Mouse (Mus musculus) MEL (cell line): Measurements from ENCODE around the gene Frmd6. TPM values are rescaled to one million over a fixed set of nuclear protein-coding genes. Genes with fewer than 3 reads are reported as not detected.

Experiments
- DNase-seq: peaks from one replicate; pipeline ENCODE4 v3.0.0; 2011; ENCODE audit warnings: low read depth, low spot score
- H3K27ac ChIP-seq: 2 replicates; pipeline ENCODE4 v1.5.1; 2012; ENCODE audit warnings: low read depth, mild to moderate bottlenecking, control low read depth, low read length, moderate library complexity; ENCODE audit not compliant: control insufficient read depth
- H3K27me3 ChIP-seq, 2 experiments: fragments of 150-350 bp in 1 of 2; sonication (generic) in 1 of 2; 2 replicates each; pipeline ENCODE4 v1.6.1; 2012; ENCODE audit warnings: low read length in 2 of 2, mild to moderate bottlenecking in 2 of 2, improper control_type of control experiment in 1 of 2, moderate library complexity in 1 of 2; ENCODE audit not compliant: insufficient read depth in 2 of 2, control insufficient read depth in 1 of 2
- H3K36me3 ChIP-seq, 2 experiments: 2 replicates each; pipeline ENCODE4 v1.6.1; 2012 to 2014; ENCODE audit warnings: low read length in 2 of 2, improper control_type of control experiment in 1 of 2, inconsistent platforms in 1 of 2, mild to moderate bottlenecking in 1 of 2; ENCODE audit not compliant: insufficient read depth in 2 of 2, control insufficient read depth in 1 of 2
- H3K4me1 ChIP-seq, 2 experiments: fragments of 150-350 bp in 1 of 2; sonication (generic) in 1 of 2; 2 replicates each; pipeline ENCODE4 v1.6.1; 2012; ENCODE audit warnings: low read length in 2 of 2, improper control_type of control experiment in 1 of 2, mild to moderate bottlenecking in 1 of 2; ENCODE audit not compliant: insufficient read depth in 2 of 2, control insufficient read depth in 1 of 2
- H3K4me3 ChIP-seq, 2 experiments: fragments of 150-350 bp in 1 of 2; sonication (generic) in 1 of 2; 2 replicates each; pipeline ENCODE4 v1.5.1; 2012; ENCODE audit warnings: low read depth in 2 of 2, low read length in 2 of 2, mild to moderate bottlenecking in 2 of 2, moderate library complexity in 2 of 2, control low read depth in 1 of 2, improper control_type of control experiment in 1 of 2; ENCODE audit not compliant: control insufficient read depth in 1 of 2, insufficient read depth in 1 of 2
- H3K79me2 ChIP-seq: 2 replicates; pipeline ENCODE4 v1.6.1; 2012; ENCODE audit warnings: mild to moderate bottlenecking, low read length, moderate library complexity; ENCODE audit not compliant: control insufficient read depth, poor library complexity, insufficient read depth
- H3K9ac ChIP-seq: 2 replicates; pipeline ENCODE4 v1.6.1; 2012; ENCODE audit warnings: low read depth, mild to moderate bottlenecking, control low read depth, low read length, moderate library complexity; ENCODE audit not compliant: control insufficient read depth, poor library complexity, severe bottlenecking
- H3K9me3 ChIP-seq: fragments of 150-350 bp; sonication (generic); replicated peaks from 2 replicates; pipeline ENCODE4 v1.6.1; 2012; ENCODE audit warnings: mild to moderate bottlenecking, low read length, improper control_type of control experiment, moderate library complexity; ENCODE audit not compliant: insufficient read depth
- GATA1 ChIP-seq: IDR thresholded peaks from 2 replicates; pipeline ENCODE4 v1.6.1; 2011; ENCODE audit warnings: low read depth, low read length, improper control_type of control experiment
- HCFC1 ChIP-seq: IDR thresholded peaks from 2 replicates; pipeline ENCODE4 v1.6.1; 2012; ENCODE audit warnings: low read depth, mild to moderate bottlenecking, inconsistent platforms, low read length, improper control_type of control experiment, moderate library complexity
- JUND ChIP-seq: IDR thresholded peaks from 2 replicates; pipeline ENCODE4 v1.6.1; 2011; ENCODE audit warnings: low read depth, mild to moderate bottlenecking, improper control_type of control experiment, low read length
- KAT2A ChIP-seq: conservative IDR thresholded peaks from 2 replicates; pipeline ENCODE4 v1.6.1; 2012; ENCODE audit warnings: low read depth, low read length, improper control_type of control experiment, inconsistent platforms
- MAX ChIP-seq: IDR thresholded peaks from 2 replicates; pipeline ENCODE4 v1.6.1; 2011; ENCODE audit warnings: low read length, improper control_type of control experiment
- MXI1 ChIP-seq: IDR thresholded peaks from 2 replicates; pipeline ENCODE4 v1.6.1; 2011; ENCODE audit warnings: mild to moderate bottlenecking, low read depth, low read length, improper control_type of control experiment
- MYB ChIP-seq: IDR thresholded peaks from 2 replicates; pipeline ENCODE4 v1.6.1; 2011; ENCODE audit warnings: mild to moderate bottlenecking, low read depth, low read length, improper control_type of control experiment
- SIN3A ChIP-seq: IDR thresholded peaks from 2 replicates; pipeline ENCODE4 v1.6.1; 2012; ENCODE audit warnings: low read length, improper control_type of control experiment, inconsistent platforms
- SMC3 ChIP-seq: IDR thresholded peaks from 2 replicates; pipeline ENCODE4 v1.6.1; 2011; ENCODE audit warnings: low read depth, low read length, improper control_type of control experiment
- UBTF ChIP-seq: IDR thresholded peaks from 2 replicates; pipeline ENCODE4 v1.6.1; 2012; ENCODE audit warnings: low read depth, mild to moderate bottlenecking, inconsistent platforms, low read length, improper control_type of control experiment, moderate library complexity, borderline replicate concordance; ENCODE audit not compliant: insufficient read depth
- polyA plus RNA-seq, 2 experiments: library from polyadenylated mRNA; stranded (reverse) in 1 of 2; unstranded in 1 of 2; fragments of >175 nt in 1 of 2; fragments of >200 nt in 1 of 2; gene quantifications; 2 replicates each; pipeline versions ENCODE4 v1.2.1 to v1.2.4; 2012; ENCODE audit warnings: low replicate concordance in 2 of 2, low read depth in 1 of 2; ENCODE audit not compliant: insufficient read length in 2 of 2, insufficient read depth in 1 of 2, missing spikeins in 1 of 2
- total RNA-seq: library from RNA; depleted of rRNA; stranded (reverse); fragments of 300-350 nt; gene quantifications from 2 replicates; pipeline ENCODE4 v1.2.3, GENCODE M21; 2012

Gene Frmd6
- total and polyA plus RNA-seq, 3 experiments, result 3.7 to 5.0 TPM; not detected in 1

GRCm38 (mm10) chr12:70849024-70849423 lies 23.7 kb downstream of the Frmd6 start:
- H3K9me3 ChIP-seq, result no peaks in the 10 kb centered on the region
- no peak for TF ChIP-seq MYB

GRCm38 (mm10) chr12:70849517-70850291 lies 24.4 kb downstream of the Frmd6 start:
- H3K27ac ChIP-seq, result no peak overlapping the region
- no peak overlapping the region for H3K9ac ChIP-seq
- H3K79me2 ChIP-seq, result no peaks in the 10 kb centered on the region
- H3K4me1 ChIP-seq, result no peaks in the 10 kb centered on the region
- TF ChIP-seq JUND (no peak), MAX (no peak), MXI1 (no peak), GATA1 (no peak), KAT2A (no peak), UBTF (no peak), SIN3A (no peak), HCFC1 (no peak), SMC3 (no peak)
- no peak overlapping the region for H3K4me3 ChIP-seq
- no peaks in the 10 kb centered on the region for H3K9me3 ChIP-seq
- no peak for DNase-seq
- no peaks in the 10 kb centered on the region for H3K27me3 ChIP-seq
- H3K36me3 ChIP-seq, result no peaks in the 10 kb centered on the region

More at GRCm38 (mm10) chr12:70849024-70849423, 23.7 kb downstream of the Frmd6 start:
- Histone ChIP-seq H3K27ac (no peak overlapping the region), H3K4me1 (no peaks in the 10 kb centered on the region), H3K36me3 (no peaks in the 10 kb centered on the region), H3K4me3 (no peak overlapping the region), H3K9ac (no peak overlapping the region), H3K27me3 (no peaks in the 10 kb centered on the region), H3K79me2 (no peaks in the 10 kb centered on the region)
- DNase-seq, result no peak

- H3K27ac ChIP-seq, result no peak overlapping the region
- H3K9me3 ChIP-seq, result no peaks in the 10 kb centered on the region
- TF ChIP-seq MXI1, result no peak
- H3K79me2 ChIP-seq, result no peaks in the 10 kb centered on the region
- no peak overlapping the region for H3K9ac ChIP-seq
- no peaks in the 10 kb centered on the region for H3K36me3 ChIP-seq
- H3K27me3 ChIP-seq, result no peaks in the 10 kb centered on the region
- no peaks in the 10 kb centered on the region for H3K4me1 ChIP-seq
- no peak overlapping the region for H3K4me3 ChIP-seq
- DNase-seq, result no peak
Observed at GRCm38 (mm10) chr12:70851342-70851960, 26.1 kb downstream of the Frmd6 start.
